Mouse (Mus musculus): ENCODE data around the gene Tapbp.

- peak; percentile 80; the same call in 1 of the 2 replicates for TF ChIP-seq POLR2A (IDR thresholded peaks at IDR 0.05; ENCODE audit: borderline replicate concordance, extremely low read depth, low read depth, low read length)
- peak; percentile 14; the same call in 1 of the 2 replicates for TF ChIP-seq CTCF (IDR thresholded peaks at IDR 0.05; ENCODE audit: insufficient read depth, low read length)
Measured at GRCm38 (mm10) chr17:33919351-33920281, 3.9 kb downstream of the Tapbp start.
